Mouse (Mus musculus) lung, adult 2 months (tissue): Measurements from ENCODE around the gene Prkg1. TPM values are rescaled to one million over a fixed set of nuclear protein-coding genes. Genes with fewer than 3 reads are reported as not detected.

Source experiments
- DNase-seq: peaks from one replicate; pipeline ENCODE4 v3.0.0; 2022
- H3K4me1 ChIP-seq: fragments of 200-500 bp; 2 replicates; pipeline ENCODE4 v1.6.1; 2011; ENCODE audit warnings: low read length; ENCODE audit not compliant: control insufficient read depth, insufficient read depth
- H3K4me3 ChIP-seq: fragments of 200-500 bp; replicated peaks from 2 replicates; pipeline ENCODE3; 2011; ENCODE audit warnings: low read depth, mild to moderate bottlenecking, control low read depth, low read length; ENCODE audit errors: extremely low read depth
- CTCF ChIP-seq: fragments of 200-500 bp; IDR thresholded peaks from 2 replicates; pipeline ENCODE4 v1.5.1; 2011; ENCODE audit warnings: mild to moderate bottlenecking, low read length, control low read depth; ENCODE audit not compliant: insufficient read depth
- POLR2A ChIP-seq: fragments of 200-500 bp; IDR thresholded peaks from 2 replicates; pipeline ENCODE4 v1.6.1; 2011; ENCODE audit warnings: low read depth, mild to moderate bottlenecking, control low read depth, low read length, borderline replicate concordance; ENCODE audit errors: extremely low read depth
- WGBS: fragments of 180-500 bp; shearing (Covaris S2); methylation state at CpG from one replicate; pipeline ENCODE4 v1.1.7; 2018; 5-methylcytosine and 5-hydroxymethylcytosine counted together
- polyA plus RNA-seq: library from polyadenylated mRNA; depleted of rRNA; stranded (reverse); fragments of >200 nt; gene quantifications from 2 replicates; pipeline ENCODE4 v1.2.3, GENCODE M21; 2012

Gene Prkg1
- polyA plus RNA-seq, 1 experiment, result 6.0 TPM

GRCm38 (mm10) chr19:31351796-31352195 is 413.0 kb downstream of the Prkg1 start:
- no peak for DNase-seq
- no peaks in the 10 kb centered on the region for H3K4me1 ChIP-seq

GRCm38 (mm10) chr19:31342150-31342549 is 422.7 kb downstream of the Prkg1 start:
- WGBS, result 10% methylated on average over 4 of the region's 4 CpGs

More at GRCm38 (mm10) chr19:31351796-31352195, 413.0 kb downstream of the Prkg1 start:
- WGBS, result 78% methylated on average over 3 of the region's 3 CpGs
- no peak overlapping the region for H3K4me3 ChIP-seq
- TF ChIP-seq POLR2A (no peak), CTCF (no peak)

GRCm38 (mm10) chr19:31340898-31341297 is 423.9 kb downstream of the Prkg1 start:
- Histone ChIP-seq H3K4me3 (no peak overlapping the region), H3K4me1 (no peaks in the 10 kb centered on the region; the same call in 1 of the 2 replicates)
- 24% methylated on average over 1 of the region's 1 CpGs for WGBS
- no peak for DNase-seq
- TF ChIP-seq CTCF (no peak), POLR2A (no peak)

More at GRCm38 (mm10) chr19:31342150-31342549, 422.7 kb downstream of the Prkg1 start:
- no peaks in the 10 kb centered on the region; the same call in 1 of the 2 replicates for H3K4me1 ChIP-seq
- no peak overlapping the region for H3K4me3 ChIP-seq
- TF ChIP-seq POLR2A (no peak), CTCF (peak; percentile 75)
- DNase-seq, result peak; percentile 21

GRCm38 (mm10) chr19:31338355-31339101 is 426.3 kb downstream of the Prkg1 start:
- TF ChIP-seq CTCF (no peak), POLR2A (no peak)
- 86% methylated on average over 5 of the region's 5 CpGs for WGBS
- no peak for DNase-seq
- Histone ChIP-seq H3K4me3 (no peak overlapping the region), H3K4me1 (no peaks in the 10 kb centered on the region; the same call in 1 of the 2 replicates)

- TF ChIP-seq CTCF (no peak), POLR2A (no peak)
- Histone ChIP-seq H3K4me3 (no peak overlapping the region), H3K4me1 (no peaks in the 10 kb centered on the region; the same call in 1 of the 2 replicates)
- DNase-seq, result no peak
- WGBS, result 60% methylated on average over 6 of the region's 6 CpGs
These were observed 427.0 kb downstream of the Prkg1 start for GRCm38 (mm10) chr19:31337863-31338217.

GRCm38 (mm10) chr19:31337163-31337862 is 427.5 kb downstream of the Prkg1 start:
- WGBS, result 42% methylated on average over 7 of the region's 9 CpGs
- no peaks in the 10 kb centered on the region; the same call in 1 of the 2 replicates for H3K4me1 ChIP-seq
- no peak for DNase-seq
- TF ChIP-seq POLR2A, result no peak
- TF ChIP-seq CTCF, result no peak
- no peak overlapping the region for H3K4me3 ChIP-seq

GRCm38 (mm10) chr19:31336381-31336780 is 428.5 kb downstream of the Prkg1 start:
- DNase-seq, result no peak
- TF ChIP-seq POLR2A (no peak), CTCF (no peak)
- 58% methylated on average over 3 of the region's 3 CpGs for WGBS

GRCm38 (mm10) chr19:31329893-31330292 is 434.9 kb downstream of the Prkg1 start:
- 59% methylated on average over 5 of the region's 5 CpGs for WGBS

More at GRCm38 (mm10) chr19:31336381-31336780, 428.5 kb downstream of the Prkg1 start:
- Histone ChIP-seq H3K4me1 (no peaks in the 10 kb centered on the region; the same call in 1 of the 2 replicates), H3K4me3 (no peak overlapping the region)

GRCm38 (mm10) chr19:31304760-31305159 is 460.1 kb downstream of the Prkg1 start:
- H3K4me1 ChIP-seq, result no peaks in the 10 kb centered on the region
- DNase-seq, result no peak
- TF ChIP-seq CTCF, result no peak
- no peak for TF ChIP-seq POLR2A
- H3K4me3 ChIP-seq, result no peak overlapping the region
- 72% methylated on average over 3 of the region's 3 CpGs for WGBS

More at GRCm38 (mm10) chr19:31329893-31330292, 434.9 kb downstream of the Prkg1 start:
- DNase-seq, result no peak
- TF ChIP-seq POLR2A (no peak), CTCF (no peak)
- Histone ChIP-seq H3K4me1 (no peaks in the 10 kb centered on the region), H3K4me3 (no peak overlapping the region)
